Comparison of ENCODE assay signal across 20 mouse cellular contexts in genomic region chr9:63701957-63702309, GRCm38 (mm10). TPM values are rescaled to one million over a fixed set of nuclear protein-coding genes. Genes with fewer than 3 reads are reported as not detected.
DNase-seq lines count a peak whose midpoint lies in the region; ATAC-seq and TF ChIP-seq lines count a peak whose summit lies in the region.
"Had no signal": no experiment of that assay in that cellular context is flagged by ENCODE, and none has a peak within 500 bp of the region (broad histone marks: within the 10 kb centered on the region; RNA-seq: fewer than 3 reads in every experiment).

No protein-coding gene starts in this region.

- no peaks in the 10 kb centered on the region for H3K9me3 ChIP-seq in embryonic facial prominence, embryonic 10.5 days
- no peaks in the 10 kb centered on the region for H3K9me3 ChIP-seq in stomach, embryonic 15.5 days
- H3K9me3 ChIP-seq: heart, embryonic 15.5 days; neural tube, embryonic 15.5 days had no signal

- H3K27me3 ChIP-seq in embryonic facial prominence, embryonic 10.5 days (replicated peaks; ENCODE audit: low read depth, poor library complexity, severe bottlenecking) = no peaks in the 10 kb centered on the region
- no peaks in the 10 kb centered on the region for H3K27me3 ChIP-seq in stomach, embryonic 15.5 days (replicated peaks)
- H3K27me3 ChIP-seq: heart, embryonic 15.5 days; neural tube, embryonic 15.5 days; Patski had no signal

- TF ChIP-seq POLR2A in embryonic fibroblast, embryonic 13.5 days (IDR thresholded peaks at IDR 0.05; ENCODE audit: low read depth, low read length) = no peak

- ATAC-seq in stomach, embryonic 15.5 days (ENCODE audit: insufficient read depth, low FRiP score, low read depth) = no peak

- H3K36me3 ChIP-seq in embryonic facial prominence, embryonic 10.5 days (replicated peaks) = peaks cover 20% of the 10 kb centered on the region; the same call in 1 of the 2 replicates
- H3K36me3 ChIP-seq in stomach, embryonic 15.5 days = 0 out of 2 replicates have a peak, but pooled peaks cover 3% of the 10 kb centered on the region
- H3K36me3 ChIP-seq: heart, embryonic 15.5 days; neural tube, embryonic 15.5 days had no signal

- H3K4me3 ChIP-seq in layer of hippocampus, adult 2 months = no peak overlapping the region
- H3K4me3 ChIP-seq in embryonic facial prominence, embryonic 10.5 days = no peak overlapping the region
- H3K4me3 ChIP-seq in embryonic fibroblast, embryonic 13.5 days (ENCODE audit: insufficient read depth, low read length) = no peak overlapping the region
- H3K4me3 ChIP-seq in stomach, embryonic 15.5 days (replicated peaks) = no peak overlapping the region
- H3K4me3 ChIP-seq: heart, embryonic 15.5 days; left cerebral cortex, adult 2 months; neural tube, embryonic 15.5 days had no signal

- no peak overlapping the region for H3K9ac ChIP-seq in stomach, embryonic 15.5 days
- H3K9ac ChIP-seq: heart, embryonic 15.5 days; liver, embryonic 14.5 days; neural tube, embryonic 15.5 days had no signal

- peak overlapping the region; percentile 83 for H3K27ac ChIP-seq in layer of hippocampus, adult 2 months
- H3K27ac ChIP-seq in embryonic facial prominence, embryonic 10.5 days (replicated peaks) = peak overlapping the region; percentile 72
- peak overlapping the region; percentile 80 for H3K27ac ChIP-seq in embryonic fibroblast, embryonic 13.5 days (ENCODE audit: insufficient read depth, low read length)
- 0 out of 2 replicates have a peak overlapping the region, but pooled peaks have one; percentile 16 for H3K27ac ChIP-seq in stomach, embryonic 15.5 days
- H3K27ac ChIP-seq: hindbrain, postnatal 0 days; liver, embryonic 14.5 days; neural tube, embryonic 15.5 days had no signal

- DNase-seq in layer of hippocampus, adult 2 months (ENCODE audit: low spot score in 2 of 2) = no peak
- no peak for DNase-seq in layer of hippocampus, adult 8-10 months (ENCODE audit: low spot score in 2 of 2)
- DNase-seq in embryonic facial prominence, embryonic 10.5 days (ENCODE audit: low spot score) = no peak
- no peak for DNase-seq in spleen, adult 12 weeks (ENCODE audit: low spot score)
- no peak for DNase-seq in cerebellum, postnatal 14 days
- DNase-seq: adrenal gland, adult 8-10 months; cerebellum, adult 11 months; heart, postnatal 4 days; kidney, adult 18-20 months; layer of hippocampus, adult 9-11 months; midbrain, embryonic 14.5 days; thymus, postnatal 25 days had no signal

- no peak for TF ChIP-seq CTCF in layer of hippocampus, adult 2 months (conservative IDR thresholded peaks at IDR 0.05)
- TF ChIP-seq CTCF in embryonic fibroblast, embryonic 13.5 days (IDR thresholded peaks at IDR 0.05; ENCODE audit: borderline replicate concordance, insufficient read depth, low read length) = no peak

- 75% methylated on average over 4 of the region's 4 CpGs for WGBS in embryonic facial prominence, embryonic 10.5 days
- 83% methylated on average over 3 of the region's 4 CpGs for WGBS in stomach, embryonic 15.5 days

- peaks cover 84% of the 10 kb centered on the region for H3K4me1 ChIP-seq in embryonic facial prominence, embryonic 10.5 days
- H3K4me1 ChIP-seq in embryonic fibroblast, embryonic 13.5 days (ENCODE audit: control insufficient read depth, insufficient read depth, low read length) = peaks cover 46% of the 10 kb centered on the region
- peaks cover 60% of the 10 kb centered on the region for H3K4me1 ChIP-seq in stomach, embryonic 15.5 days

- H3K4me2 ChIP-seq in stomach, embryonic 15.5 days = no peak overlapping the region
- H3K4me2 ChIP-seq: neural tube, embryonic 15.5 days had no signal

RNA-seq across cellular contexts. Expression of gene Smad3, which starts 55.9 kb away (rescaled TPM):
- 10 to 100 TPM; 48.7 to 49.6 TPM for total RNA-seq in layer of hippocampus, adult 2 months (2021)
- 10 to 100 TPM; 48.8 to 57.3 (median 53.6) TPM for total RNA-seq in layer of hippocampus, adult 8-10 months (2022)
- 23.4 and 25.5 TPM in 2 replicates for polyA plus RNA-seq in embryonic facial prominence, embryonic 10.5 days (2016; fragmentation: Nextera tagmentation; extraction: Ambion mirVana)
- 49.5 and 52.4 TPM in 2 replicates for polyA plus RNA-seq in embryonic fibroblast, embryonic 13.5 days (2011; ENCODE audit: insufficient read length, low read depth, missing spikeins)
- 17.5 and 19.6 TPM in 2 replicates for polyA plus RNA-seq in stomach, embryonic 15.5 days (2015; fragmentation: Nextera tagmentation; extraction: Ambion mirVana)

Comparison
In these comparisons a context has a peak if more than half of its experiments do, and no peak if none do; other contexts are left out.
1. H3K27ac ChIP-seq: peak in every context shown above with its lines; median percentile 83 in layer of hippocampus, adult 2 months; 80 in embryonic fibroblast, embryonic 13.5 days; 72 in embryonic facial prominence, embryonic 10.5 days; 16 in stomach, embryonic 15.5 days.